In the genomic region with DNA sequence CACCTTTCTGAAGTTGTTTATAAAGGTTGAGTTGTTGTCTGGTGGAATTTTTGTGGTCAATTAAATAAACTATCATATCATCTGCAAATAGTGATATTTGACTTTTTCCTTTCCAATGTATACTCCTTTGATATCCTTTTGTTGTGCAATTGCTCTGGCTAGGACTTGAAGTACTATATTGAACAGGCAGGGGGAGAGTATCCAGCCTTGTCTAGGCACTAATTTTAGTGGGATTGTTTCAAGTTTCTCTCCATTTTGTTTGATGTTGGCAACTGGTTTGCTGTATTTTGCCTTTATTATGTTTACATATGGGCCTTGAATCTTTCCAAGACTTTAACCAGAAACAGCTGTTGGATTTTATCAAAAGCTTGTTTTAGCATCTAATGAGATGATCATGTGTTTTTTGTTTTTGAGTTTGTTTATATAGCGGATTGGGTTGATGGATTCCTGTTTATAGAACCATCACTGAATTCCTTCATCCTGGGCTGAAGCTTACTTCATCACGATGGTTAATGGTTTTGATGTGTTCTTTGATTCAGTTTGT, we compare ENCODE assay signal across 20 mouse cellular contexts.
A peak's percentile ranks its signal among the peaks of the same experiment; 100 is the strongest.
DNase-seq lines count a peak whose midpoint lies in the region; ATAC-seq and TF ChIP-seq lines count a peak whose summit lies in the region.
"Had no signal": no experiment of that assay in that cellular context is flagged by ENCODE, and none has a peak within 500 bp of the region (broad histone marks: within the 10 kb centered on the region; RNA-seq: fewer than 3 reads in every experiment).

No protein-coding gene starts in this region.

- H3K27ac ChIP-seq in kidney, postnatal 0 days, result no peak overlapping the region
- no peak overlapping the region for H3K27ac ChIP-seq in kidney, adult 2 months (ENCODE audit: insufficient read depth, low read depth, low read length)
- H3K27ac ChIP-seq in lung, embryonic 15.5 days, result no peak overlapping the region
- H3K27ac ChIP-seq in midbrain, embryonic 10.5 days (replicated peaks), result no peak overlapping the region
- H3K27ac ChIP-seq: embryonic facial prominence, embryonic 13.5 days; forebrain, embryonic 13.5 days; heart, adult 2 months; heart, embryonic 15.5 days; hindbrain, embryonic 15.5 days had no signal

- no peak for ATAC-seq in kidney, postnatal 0 days (replicated peaks; ENCODE audit: low FRiP score, low read depth)
- peak; percentile 67; the same call in 1 of the 2 replicates for ATAC-seq in lung, embryonic 15.5 days (ENCODE audit: borderline replicate concordance, extremely low read depth, low FRiP score, low TSS enrichment)
- ATAC-seq: forebrain, embryonic 13.5 days; forebrain, postnatal 0 days had no signal

- DNase-seq in embryo, embryonic 11 days, result peak; percentile 2
- no peak for DNase-seq in embryo, embryonic 10 days (ENCODE audit: low spot score)
- peak; percentile 10 for DNase-seq in kidney, postnatal 0 days (ENCODE audit: low spot score)
- DNase-seq in kidney, adult 2 months, result no peak
- DNase-seq in lung, postnatal 14 days, result no peak
- no peak for DNase-seq in midbrain, embryonic 10.5 days (ENCODE audit: low spot score)
- DNase-seq: adrenal gland, postnatal 10 days; cerebellum, adult 11 months; cerebellum, adult 8-10 months; cerebellum, postnatal 14 days; forebrain, postnatal 0 days; gastrocnemius, postnatal 14 days; heart, adult 2 months; heart, postnatal 14 days had no signal

- no peak for TF ChIP-seq CTCF in kidney, postnatal 0 days (IDR thresholded peaks at IDR 0.05; ENCODE audit: low read depth)
- TF ChIP-seq CTCF in kidney, adult 2 months (conservative IDR thresholded peaks at IDR 0.05; ENCODE audit: insufficient read depth, insufficient read length, low read depth, low read length), result no peak

- H3K4me2 ChIP-seq in kidney, postnatal 0 days (ENCODE audit: low read length), result no peak overlapping the region
- no peak overlapping the region for H3K4me2 ChIP-seq in lung, embryonic 15.5 days
- H3K4me2 ChIP-seq: embryonic facial prominence, embryonic 13.5 days; forebrain, embryonic 13.5 days; heart, embryonic 11.5 days; heart, embryonic 15.5 days; hindbrain, embryonic 15.5 days had no signal

- no peak overlapping the region for H3K9ac ChIP-seq in kidney, postnatal 0 days (ENCODE audit: low read depth, low read length)
- H3K9ac ChIP-seq in lung, embryonic 15.5 days, result no peak overlapping the region
- H3K9ac ChIP-seq: embryonic facial prominence, embryonic 13.5 days; forebrain, embryonic 13.5 days; forebrain, postnatal 0 days; heart, embryonic 15.5 days; hindbrain, embryonic 15.5 days had no signal

- TF ChIP-seq POLR2A in kidney, adult 2 months (IDR thresholded peaks at IDR 0.05; ENCODE audit: low read depth, low read length), result no peak

- H3K4me3 ChIP-seq in kidney, postnatal 0 days (replicated peaks; ENCODE audit: low read depth, low read length), result no peak overlapping the region
- H3K4me3 ChIP-seq in kidney, adult 2 months (ENCODE audit: insufficient read depth, low read depth, low read length), result no peak overlapping the region
- no peak overlapping the region for H3K4me3 ChIP-seq in lung, embryonic 15.5 days
- H3K4me3 ChIP-seq in midbrain, embryonic 10.5 days, result no peak overlapping the region
- H3K4me3 ChIP-seq: embryonic facial prominence, embryonic 13.5 days; forebrain, embryonic 13.5 days; heart, adult 2 months; heart, embryonic 15.5 days; hindbrain, embryonic 15.5 days had no signal

- no peaks in the 10 kb centered on the region for H3K27me3 ChIP-seq in kidney, postnatal 0 days (ENCODE audit: insufficient read depth, low read length)
- no peaks in the 10 kb centered on the region for H3K27me3 ChIP-seq in kidney, adult 2 months (replicated peaks; ENCODE audit: control insufficient read depth, insufficient read depth, low read length)
- H3K27me3 ChIP-seq in lung, embryonic 15.5 days, result no peaks in the 10 kb centered on the region
- H3K27me3 ChIP-seq in midbrain, embryonic 10.5 days (ENCODE audit: low read depth, poor library complexity, severe bottlenecking), result no peaks in the 10 kb centered on the region
- H3K27me3 ChIP-seq: embryonic facial prominence, embryonic 13.5 days; forebrain, embryonic 13.5 days; heart, embryonic 15.5 days; hindbrain, embryonic 15.5 days had no signal

- H3K9me3 ChIP-seq in kidney, postnatal 0 days (replicated peaks; ENCODE audit: low read length), result no peaks in the 10 kb centered on the region
- no peaks in the 10 kb centered on the region for H3K9me3 ChIP-seq in lung, embryonic 15.5 days
- H3K9me3 ChIP-seq in midbrain, embryonic 10.5 days (replicated peaks), result no peaks in the 10 kb centered on the region
- H3K9me3 ChIP-seq: embryonic facial prominence, embryonic 13.5 days; forebrain, embryonic 13.5 days; heart, embryonic 15.5 days; hindbrain, embryonic 15.5 days had no signal

- no peaks in the 10 kb centered on the region for H3K4me1 ChIP-seq in kidney, postnatal 0 days (replicated peaks; ENCODE audit: insufficient read depth, low read length)
- H3K4me1 ChIP-seq in kidney, adult 2 months (ENCODE audit: control insufficient read depth, insufficient read depth, low read length), result no peaks in the 10 kb centered on the region
- H3K4me1 ChIP-seq in lung, embryonic 15.5 days, result no peaks in the 10 kb centered on the region
- H3K4me1 ChIP-seq in midbrain, embryonic 10.5 days, result no peaks in the 10 kb centered on the region
- H3K4me1 ChIP-seq: embryonic facial prominence, embryonic 13.5 days; forebrain, embryonic 13.5 days; heart, embryonic 15.5 days; hindbrain, embryonic 15.5 days had no signal

- H3K36me3 ChIP-seq in kidney, postnatal 0 days (ENCODE audit: insufficient read depth, low read length), result no peaks in the 10 kb centered on the region
- H3K36me3 ChIP-seq in kidney, adult 2 months (ENCODE audit: control insufficient read depth, insufficient read depth, low read length), result no peaks in the 10 kb centered on the region
- no peaks in the 10 kb centered on the region for H3K36me3 ChIP-seq in lung, embryonic 15.5 days
- no peaks in the 10 kb centered on the region for H3K36me3 ChIP-seq in midbrain, embryonic 10.5 days
- H3K36me3 ChIP-seq: embryonic facial prominence, embryonic 13.5 days; heart, embryonic 15.5 days; hindbrain, embryonic 15.5 days had no signal

- WGBS in kidney, postnatal 0 days, result 77% methylated on average over 2 of the region's 2 CpGs
- 72% methylated on average over 2 of the region's 2 CpGs for WGBS in kidney, adult 2 months
- 47% methylated on average over 2 of the region's 2 CpGs for WGBS in lung, embryonic 15.5 days
- 81% methylated on average over 2 of the region's 2 CpGs for WGBS in midbrain, embryonic 10.5 days

Comparison
In these comparisons a context has a peak if more than half of its experiments do, and no peak if none do; other contexts are left out.
1. DNase-seq: peak in embryo, embryonic 11 days (single experiment) and kidney, postnatal 0 days (single experiment); none in embryo, embryonic 10 days (single experiment), kidney, adult 2 months (single experiment), lung, postnatal 14 days (single experiment) and midbrain, embryonic 10.5 days (single experiment).